ENCODE assay signal across 9 mouse cellular contexts in the genomic region with DNA sequence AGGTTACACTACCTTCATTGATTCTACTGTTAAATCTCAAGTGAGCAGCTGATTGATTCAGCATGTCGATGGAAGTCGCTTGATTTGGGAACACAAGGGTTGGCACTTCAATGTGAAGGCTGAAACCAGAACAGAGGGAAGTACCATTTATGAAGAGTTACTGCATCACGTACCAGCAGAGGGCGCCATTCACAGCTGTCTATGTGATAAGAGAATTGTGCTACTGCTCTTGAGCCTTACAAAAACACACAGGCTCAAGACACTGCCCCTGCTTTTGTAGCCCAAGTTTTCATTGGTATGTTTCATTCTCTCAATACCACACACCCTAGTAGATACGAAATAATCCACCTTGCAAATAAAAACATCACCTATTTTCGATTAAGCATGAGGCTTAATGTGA.
DNase-seq lines count a peak whose midpoint lies in the region; ATAC-seq lines count a peak whose summit lies in the region.
"Had no signal": no experiment of that assay in that cellular context is flagged by ENCODE, and none has a peak within 500 bp of the region (broad histone marks: within the 10 kb centered on the region; RNA-seq: fewer than 3 reads in every experiment).

No protein-coding gene starts in this region.

- no peak overlapping the region for H3K4me3 ChIP-seq in neural tube, embryonic 15.5 days (replicated peaks)
- H3K4me3 ChIP-seq in midbrain, embryonic 11.5 days (ENCODE audit: low read depth, low read length): no peak overlapping the region
- H3K4me3 ChIP-seq: embryonic facial prominence, embryonic 15.5 days had no signal

- H3K36me3 ChIP-seq in neural tube, embryonic 15.5 days: no peaks in the 10 kb centered on the region
- no peaks in the 10 kb centered on the region for H3K36me3 ChIP-seq in midbrain, embryonic 11.5 days (ENCODE audit: control insufficient read depth, insufficient read depth, low read length)
- H3K36me3 ChIP-seq: embryonic facial prominence, embryonic 15.5 days had no signal

- no peak overlapping the region for H3K4me2 ChIP-seq in neural tube, embryonic 15.5 days
- no peak overlapping the region for H3K4me2 ChIP-seq in midbrain, embryonic 11.5 days
- H3K4me2 ChIP-seq: embryonic facial prominence, embryonic 15.5 days had no signal

- no peak overlapping the region for H3K9ac ChIP-seq in neural tube, embryonic 15.5 days (replicated peaks)
- H3K9ac ChIP-seq in midbrain, embryonic 11.5 days (ENCODE audit: low read length): no peak overlapping the region
- H3K9ac ChIP-seq: embryonic facial prominence, embryonic 15.5 days had no signal

- no peaks in the 10 kb centered on the region for H3K9me3 ChIP-seq in neural tube, embryonic 15.5 days (replicated peaks)
- H3K9me3 ChIP-seq in midbrain, embryonic 11.5 days (ENCODE audit: control insufficient read depth, low read length): no peaks in the 10 kb centered on the region
- H3K9me3 ChIP-seq: embryonic facial prominence, embryonic 15.5 days had no signal

- H3K4me1 ChIP-seq in neural tube, embryonic 15.5 days: peaks cover 3% of the 10 kb centered on the region; the same call in 1 of the 2 replicates
- no peaks in the 10 kb centered on the region for H3K4me1 ChIP-seq in midbrain, embryonic 11.5 days (ENCODE audit: control insufficient read depth, insufficient read depth, low read length)
- H3K4me1 ChIP-seq: embryonic facial prominence, embryonic 15.5 days had no signal

- DNase-seq in neural tube, embryonic 10.5 days (ENCODE audit: extremely low spot score, low spot score): peak; percentile 65
- DNase-seq in cerebellum, adult 11-12 months: peak; percentile 26
- peak; percentile 35 to 85 for DNase-seq in frontal cortex, adult 2 months (ENCODE audit: extremely low spot score in 1 of 2, low spot score in 1 of 2)
- DNase-seq in layer of hippocampus, adult 8-10 months (ENCODE audit: low spot score in 2 of 2): peak; percentile 51 to 72
- DNase-seq in midbrain, embryonic 11.5 days (ENCODE audit: low spot score, missing footprints): peak; percentile 93
- DNase-seq in urinary bladder, adult 2 months (ENCODE audit: low spot score): peak; percentile 32

- H3K27ac ChIP-seq in neural tube, embryonic 15.5 days (replicated peaks): no peak overlapping the region
- H3K27ac ChIP-seq in midbrain, embryonic 11.5 days (ENCODE audit: low read depth, low read length): no peak overlapping the region; the same call in 1 of the 2 replicates
- H3K27ac ChIP-seq: embryonic facial prominence, embryonic 15.5 days had no signal

- no peaks in the 10 kb centered on the region for H3K27me3 ChIP-seq in neural tube, embryonic 15.5 days (replicated peaks)
- H3K27me3 ChIP-seq in midbrain, embryonic 11.5 days (ENCODE audit: control insufficient read depth, insufficient read depth, low read length): no peaks in the 10 kb centered on the region
- H3K27me3 ChIP-seq: embryonic facial prominence, embryonic 15.5 days had no signal

- ATAC-seq in neural tube, embryonic 15.5 days (ENCODE audit: low FRiP score): no peak
- peak; percentile 76 for ATAC-seq in midbrain, embryonic 11.5 days (ENCODE audit: low FRiP score)
- ATAC-seq in erythroblast, adult 5-6 weeks (replicated peaks; ENCODE audit: low FRiP score, poor library complexity, severe bottlenecking): no peak

- 37% methylated on average over 6 of the region's 6 CpGs for WGBS in neural tube, embryonic 15.5 days
- WGBS in midbrain, embryonic 11.5 days: 38% methylated on average over 6 of the region's 6 CpGs

Comparison
In these comparisons a context has a peak if more than half of its experiments do, and no peak if none do; other contexts are left out.
1. DNase-seq: peak in every context shown above with its lines; median percentile 93 in midbrain, embryonic 11.5 days; 65 in neural tube, embryonic 10.5 days; 62 in layer of hippocampus, adult 8-10 months; 60 in frontal cortex, adult 2 months; 32 in urinary bladder, adult 2 months; 26 in cerebellum, adult 11-12 months.